Mouse (Mus musculus) right cerebral cortex, postnatal 14 days (tissue): ENCODE measurements around the gene Zfp398.
"Not testable (repeated sequence)": the region's sequence is repeated elsewhere in the genome, so short reads cannot be mapped to it uniquely, and the experiment has no call there.

ENCODE experiments used
- DNase-seq: peaks from one replicate; pipeline ENCODE4 v3.0.0; 2022

Zfp398 gene

GRCm38 (mm10) chr6:47827462-47827861 lies 8.0 kb upstream of the Zfp398 start:
- DNase-seq = no peak

DNA sequence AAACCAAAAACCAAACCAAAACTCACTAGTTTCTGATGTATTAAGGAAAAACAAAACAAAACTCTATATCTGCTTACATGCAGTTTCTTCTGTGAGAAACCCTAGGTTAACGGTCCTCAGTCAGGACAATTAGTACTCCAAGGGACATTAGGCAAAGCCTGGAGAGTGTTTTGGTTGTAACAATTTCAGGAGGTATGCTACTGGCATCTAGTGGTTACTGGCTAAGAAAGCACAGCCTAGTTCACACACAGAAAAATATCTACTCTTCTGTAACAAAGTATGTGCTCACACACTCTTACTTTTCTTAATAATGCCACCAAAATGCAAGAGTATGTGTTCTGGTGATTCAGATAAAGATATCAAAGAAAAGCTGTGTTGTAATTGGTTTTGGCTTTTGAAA lies 6.5 kb upstream of the Zfp398 start:
- no peak for DNase-seq

- peak; percentile 96 for DNase-seq
Observed at GRCm38 (mm10) chr6:47830104-47831078, 5.1 kb upstream of the Zfp398 start, which contains the start of gene Zfp786. Zfp786 (minus strand) TSS chr6:47830867.

DNA sequence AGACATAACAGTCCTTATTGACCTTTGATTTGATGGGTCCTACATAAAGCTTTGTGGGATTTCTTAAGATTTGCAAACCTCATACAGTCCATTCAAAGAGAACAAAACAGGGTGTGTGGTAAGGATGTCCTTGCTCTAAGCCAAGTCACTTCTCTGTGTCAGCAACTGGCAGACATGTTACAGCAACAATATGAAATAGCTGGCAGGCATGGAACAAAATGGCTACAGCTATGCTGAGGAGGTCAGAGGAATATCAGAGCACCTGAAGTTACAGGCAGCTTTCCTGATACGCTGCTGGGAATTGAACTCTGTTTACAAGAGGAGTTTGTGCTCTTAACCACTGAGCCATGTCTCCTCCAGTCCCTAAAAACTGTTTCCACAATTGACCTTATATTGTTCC lies 3.2 kb upstream of the Zfp398 start:
- DNase-seq = no peak

GRCm38 (mm10) chr6:47835984-47836521 lies 592 bp downstream of the Zfp398 start:
- peak; percentile 51 for DNase-seq

GRCm38 (mm10) chr6:47837630-47838029 lies 2.2 kb downstream of the Zfp398 start:
- no peak for DNase-seq

GRCm38 (mm10) chr6:47841077-47841476 lies 5.6 kb downstream of the Zfp398 start:
- DNase-seq = no peak

GRCm38 (mm10) chr6:47841831-47842230 lies 6.4 kb downstream of the Zfp398 start:
- DNase-seq = no peak

DNA sequence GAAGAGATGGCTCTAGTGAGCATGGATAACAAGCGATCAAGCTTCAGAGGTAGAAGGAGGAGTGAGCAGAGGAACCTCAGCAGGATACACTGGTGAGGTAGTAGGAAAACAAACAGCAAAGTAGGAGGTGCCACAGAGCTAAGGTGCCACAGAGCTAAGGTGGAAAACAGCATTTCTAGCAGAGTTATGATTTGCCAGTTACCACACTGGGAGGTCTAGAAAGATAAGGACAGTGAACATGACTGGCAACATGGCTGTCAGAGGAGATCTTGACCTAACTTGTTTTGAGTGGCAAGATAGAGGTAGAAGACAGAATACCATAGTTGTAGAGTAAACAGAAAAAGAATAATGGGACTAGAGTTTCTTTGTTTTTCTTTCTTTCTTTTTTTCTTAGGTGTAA lies 6.9 kb downstream of the Zfp398 start:
- no peak for DNase-seq

DNA sequence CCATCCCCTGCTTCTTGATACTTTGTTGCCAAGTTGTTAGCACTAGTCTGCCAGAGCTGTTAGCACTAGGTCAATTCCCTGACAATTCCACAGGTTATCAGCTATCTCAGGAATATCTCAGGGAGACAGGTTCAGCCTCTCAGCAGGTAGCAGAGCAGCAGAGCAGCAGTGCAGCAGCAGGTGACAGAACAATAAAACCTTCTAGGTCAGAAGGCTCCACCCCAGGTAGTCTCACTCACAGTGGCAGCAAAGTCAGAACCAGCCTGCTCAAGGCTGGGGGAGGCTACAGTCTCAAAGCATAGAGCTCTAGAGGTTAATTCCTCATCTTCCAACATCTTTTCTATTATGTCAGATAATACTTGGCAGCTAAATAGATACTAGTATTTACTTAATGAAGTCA lies 10.3 kb downstream of the Zfp398 start:
- DNase-seq = no peak

- no peak for DNase-seq
Observed at GRCm38 (mm10) chr6:47857241-47857640, 21.8 kb downstream of the Zfp398 start.

GRCm38 (mm10) chr6:47857729-47858128 lies 22.3 kb downstream of the Zfp398 start:
- not testable (repeated sequence) for DNase-seq

- DNase-seq = no peak
Observed at GRCm38 (mm10) chr6:47872266-47872665, 36.8 kb downstream of the Zfp398 start.

DNA sequence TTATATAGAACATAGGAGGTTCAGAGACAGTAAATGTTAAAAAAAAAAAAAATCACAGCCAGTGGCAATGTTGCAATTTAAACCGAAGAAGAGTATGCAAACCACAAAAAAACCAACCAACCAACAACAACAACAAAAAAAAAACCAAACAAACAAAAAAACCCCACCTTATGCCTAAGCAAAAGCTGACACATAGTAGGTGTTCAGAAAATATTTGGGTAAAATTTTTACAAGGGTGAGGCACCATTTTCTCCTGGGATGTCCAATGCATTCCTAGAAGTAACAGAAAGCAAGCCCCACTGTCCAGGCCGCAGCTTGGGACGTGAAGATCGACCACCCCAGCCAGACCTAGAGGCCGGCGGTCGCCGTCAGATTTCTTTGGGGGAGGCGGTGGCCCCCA lies 41.6 kb downstream of the Zfp398 start, which contains the start of gene Zfp282:
Gene Zfp282 (plus strand): TSS at position 147 of the 400 bp plus-strand sequence.
- DNase-seq = no peak

GRCm38 (mm10) chr6:47877461-47878132 lies 42.1 kb downstream of the Zfp398 start:
- DNase-seq = peak; percentile 85

- DNase-seq = no peak
Observed at GRCm38 (mm10) chr6:47878133-47878514, 42.7 kb downstream of the Zfp398 start.

DNA sequence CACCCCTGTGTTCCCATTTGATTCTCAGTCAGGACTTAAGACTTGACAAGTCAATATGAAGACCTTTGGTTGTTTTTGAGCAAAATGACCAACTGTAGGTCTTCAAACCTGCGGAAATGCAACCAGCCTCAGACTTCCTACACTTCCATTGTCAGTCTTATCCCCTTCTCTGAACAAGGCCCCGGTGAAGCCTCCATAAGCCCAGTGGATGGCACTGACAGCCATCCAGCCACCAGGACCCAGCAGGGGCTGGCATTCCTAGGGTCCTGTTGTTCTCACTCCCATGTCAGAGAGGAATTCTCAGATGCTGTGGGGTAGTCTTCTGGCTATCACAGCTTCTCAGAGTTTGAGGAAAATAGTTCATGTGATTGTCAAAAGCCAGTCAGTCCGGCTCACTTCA lies 43.1 kb downstream of the Zfp398 start:
- DNase-seq = no peak

GRCm38 (mm10) chr6:47879049-47879716 lies 43.7 kb downstream of the Zfp398 start:
- DNase-seq = no peak

DNA sequence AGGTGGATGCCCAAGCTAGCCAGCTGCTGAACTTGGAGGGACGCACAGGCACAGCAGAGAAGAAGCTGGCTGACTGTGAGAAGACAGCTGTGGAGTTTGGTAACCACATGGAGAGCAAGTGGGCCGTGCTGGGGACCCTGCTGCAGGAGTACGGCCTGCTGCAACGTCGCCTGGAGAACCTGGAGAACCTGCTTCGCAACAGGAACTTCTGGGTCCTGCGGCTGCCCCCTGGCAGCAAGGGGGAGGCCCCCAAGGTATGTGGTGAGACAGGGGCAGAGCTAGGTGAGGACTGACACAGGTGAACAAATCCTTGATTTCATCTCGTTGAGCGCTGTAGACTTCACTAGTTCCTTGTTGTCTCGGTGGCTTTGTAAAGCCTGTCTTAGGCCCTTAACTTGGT lies 44.7 kb downstream of the Zfp398 start:
- DNase-seq = no peak

- no peak for DNase-seq
Observed at GRCm38 (mm10) chr6:47888812-47889383, 53.4 kb downstream of the Zfp398 start.

- DNase-seq = no peak
Observed at GRCm38 (mm10) chr6:47899416-47899815, 64.0 kb downstream of the Zfp398 start.

DNA sequence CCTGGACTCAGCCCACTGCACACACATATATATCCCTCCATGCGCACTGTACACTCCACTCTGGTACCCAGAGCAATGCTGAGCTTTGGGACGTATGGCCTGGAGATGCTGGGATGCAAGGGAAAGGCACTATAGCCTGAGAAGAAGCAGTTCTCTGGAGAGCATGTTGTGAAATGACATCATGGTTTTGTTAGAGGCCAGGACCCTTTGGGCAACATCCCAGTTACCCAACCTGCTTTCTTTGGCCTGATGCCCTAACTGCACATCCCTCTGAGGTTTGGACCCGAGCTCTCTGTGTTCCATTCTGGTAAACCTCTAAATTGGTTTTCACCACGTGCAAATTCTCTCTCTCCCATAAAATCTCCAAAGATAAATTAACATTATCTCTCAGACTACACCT lies 68.1 kb downstream of the Zfp398 start:
- no peak for DNase-seq

- DNase-seq = no peak
Observed at GRCm38 (mm10) chr6:47904361-47904760, 68.9 kb downstream of the Zfp398 start.
